Mouse (Mus musculus): ENCODE data around the gene Cdk8. TPM values are rescaled to one million over a fixed set of nuclear protein-coding genes. Genes with fewer than 3 reads are reported as not detected.

Gene Cdk8
- total and polyA plus RNA-seq, 3 experiments, result 28.3 to 160 (median 67.0) TPM

DNA sequence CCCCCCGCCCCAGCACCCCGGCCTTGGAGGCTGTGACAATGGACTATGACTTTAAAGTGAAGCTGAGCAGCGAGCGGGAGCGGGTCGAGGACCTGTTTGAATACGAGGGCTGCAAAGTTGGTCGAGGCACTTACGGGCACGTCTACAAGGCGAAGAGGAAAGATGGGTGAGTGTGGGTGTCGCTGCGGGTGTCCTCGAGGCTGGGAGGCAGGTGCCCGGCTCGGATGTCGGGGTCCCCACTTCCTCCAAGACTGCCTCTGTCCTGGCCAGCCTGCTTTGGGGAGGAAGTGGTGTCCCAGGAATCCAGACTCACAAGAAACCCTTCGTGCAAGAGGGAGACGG, 596 bp downstream of the Cdk8 start:
- Histone ChIP-seq H3K4me3 (ENCODE audit: low read depth, low read length) (peak overlapping the region; percentile 83), H3K4me1 (ENCODE audit: insufficient read depth, low read depth, low read length) (peaks cover 33% of the 10 kb centered on the region), H3K36me3 (replicated peaks) (peaks cover 9% of the 10 kb centered on the region), H3K9me3 (replicated peaks) (no peaks in the 10 kb centered on the region), H3K27me3 (ENCODE audit: insufficient read depth, low read length) (no peaks in the 10 kb centered on the region)
- peak; percentile 35; the same call in 1 of the 2 replicates for ATAC-seq (ENCODE audit: extremely low read depth, insufficient number of reproducible peaks, low FRiP score, poor library complexity, severe bottlenecking)
- TF ChIP-seq TAL1 (conservative IDR thresholded peaks at IDR 0.05; ENCODE audit: low read depth, low read length) (no peak), CTCF (IDR thresholded peaks at IDR 0.05; ENCODE audit: low read depth, low read length) (no peak)
- DNase-seq (ENCODE audit: low spot score), result peak; percentile 34

GRCm38 (mm10) chr5:146232056-146232675, 1.1 kb downstream of the Cdk8 start:
- Histone ChIP-seq H3K36me3 (replicated peaks) (peaks cover 12% of the 10 kb centered on the region), H3K9me3 (replicated peaks) (no peaks in the 10 kb centered on the region), H3K4me1 (ENCODE audit: insufficient read depth, low read depth, low read length) (peaks cover 37% of the 10 kb centered on the region), H3K4me3 (ENCODE audit: low read depth, low read length) (peak overlapping the region; percentile 83), H3K27me3 (ENCODE audit: insufficient read depth, low read length) (no peaks in the 10 kb centered on the region)
- no peak for DNase-seq (ENCODE audit: low spot score)
- ATAC-seq (ENCODE audit: extremely low read depth, insufficient number of reproducible peaks, low FRiP score, poor library complexity, severe bottlenecking), result no peak
- no peak for TF ChIP-seq GATA2 (IDR thresholded peaks at IDR 0.05; ENCODE audit: borderline replicate concordance, low read depth, low read length)
- TF ChIP-seq CTCF (IDR thresholded peaks at IDR 0.05; ENCODE audit: low read depth, low read length), result no peak
- TF ChIP-seq TAL1 (conservative IDR thresholded peaks at IDR 0.05; ENCODE audit: low read depth, low read length), result no peak
- no peak for TF ChIP-seq GATA1 (IDR thresholded peaks at IDR 0.05; ENCODE audit: borderline replicate concordance, low read length)
- TF ChIP-seq POLR2AphosphoS5 (IDR thresholded peaks at IDR 0.05; ENCODE audit: insufficient replicate concordance, low read depth, low read length), result no peak

DNA sequence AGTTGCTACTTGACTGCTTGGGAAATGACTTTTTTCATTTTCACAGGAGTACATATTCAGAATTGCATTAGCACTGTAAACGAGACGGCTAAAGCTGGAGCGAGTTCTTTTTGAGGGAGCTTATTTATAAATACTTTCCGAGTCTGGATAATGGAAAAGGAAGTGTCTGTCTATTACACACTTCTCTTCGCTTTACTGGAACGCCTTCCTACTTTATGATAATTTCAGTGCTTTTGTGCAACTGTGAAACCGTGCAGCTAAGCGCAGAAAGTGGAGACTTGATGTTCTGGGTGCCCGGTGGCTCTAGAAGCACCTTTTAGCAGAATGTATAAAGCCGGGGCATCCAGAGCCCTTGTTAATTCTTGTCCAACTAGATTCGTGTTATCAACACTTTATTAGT, 1.8 kb downstream of the Cdk8 start:
- peak overlapping the region; percentile 39; the same call in 1 of the 2 replicates for H3K4me3 ChIP-seq (ENCODE audit: low read depth, low read length)
- no peak for DNase-seq (ENCODE audit: low spot score)
- ATAC-seq (ENCODE audit: extremely low read depth, insufficient number of reproducible peaks, low FRiP score, poor library complexity, severe bottlenecking), result no peak
- H3K9me3 ChIP-seq (replicated peaks), result no peaks in the 10 kb centered on the region
- H3K27me3 ChIP-seq (ENCODE audit: insufficient read depth, low read length), result no peaks in the 10 kb centered on the region
- H3K36me3 ChIP-seq (replicated peaks), result peaks cover 17% of the 10 kb centered on the region
- no peak for TF ChIP-seq GATA2 (IDR thresholded peaks at IDR 0.05; ENCODE audit: borderline replicate concordance, low read depth, low read length)
- no peak for TF ChIP-seq GATA1 (IDR thresholded peaks at IDR 0.05; ENCODE audit: borderline replicate concordance, low read length)
- TF ChIP-seq CTCF (IDR thresholded peaks at IDR 0.05; ENCODE audit: low read depth, low read length), result no peak
- TF ChIP-seq TAL1 (conservative IDR thresholded peaks at IDR 0.05; ENCODE audit: low read depth, low read length), result no peak
- no peak for TF ChIP-seq POLR2AphosphoS5 (IDR thresholded peaks at IDR 0.05; ENCODE audit: insufficient replicate concordance, low read depth, low read length)
- H3K4me1 ChIP-seq (ENCODE audit: insufficient read depth, low read depth, low read length), result peaks cover 43% of the 10 kb centered on the region

DNA sequence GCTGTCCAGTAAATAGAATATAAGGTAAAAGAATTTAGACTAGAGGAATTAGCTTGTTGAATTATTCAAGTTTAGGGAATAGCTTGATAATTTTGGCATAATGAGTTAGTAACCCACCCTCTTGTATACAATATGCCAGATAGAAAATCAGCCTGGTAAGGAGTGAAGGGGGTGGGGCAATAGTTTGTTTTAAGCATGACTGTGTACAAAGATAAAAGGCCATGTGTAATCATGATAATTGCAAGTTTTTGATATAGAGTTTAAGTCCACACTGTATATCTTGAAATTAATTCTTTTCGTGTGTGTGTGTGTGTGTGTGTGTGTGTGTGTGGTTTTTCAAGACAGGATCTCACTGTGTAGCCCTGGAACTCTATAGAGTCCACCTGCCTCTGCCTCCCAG, 3.3 kb downstream of the Cdk8 start:
- Histone ChIP-seq H3K4me3 (ENCODE audit: low read depth, low read length) (no peak overlapping the region), H3K36me3 (replicated peaks) (peaks cover 32% of the 10 kb centered on the region), H3K27me3 (ENCODE audit: insufficient read depth, low read length) (no peaks in the 10 kb centered on the region), H3K9me3 (replicated peaks) (no peaks in the 10 kb centered on the region), H3K4me1 (ENCODE audit: insufficient read depth, low read depth, low read length) (peaks cover 58% of the 10 kb centered on the region)
- ATAC-seq (ENCODE audit: extremely low read depth, insufficient number of reproducible peaks, low FRiP score, poor library complexity, severe bottlenecking) (peak; percentile 38), DNase-seq (ENCODE audit: low spot score) (peak; percentile 23)
- TF ChIP-seq CTCF (IDR thresholded peaks at IDR 0.05; ENCODE audit: low read depth, low read length) (no peak), GATA1 (IDR thresholded peaks at IDR 0.05; ENCODE audit: borderline replicate concordance, low read length) (no peak), TAL1 (conservative IDR thresholded peaks at IDR 0.05; ENCODE audit: low read depth, low read length) (peak; percentile 36; the same call in 1 of the 2 replicates)

GRCm38 (mm10) chr5:146238274-146238673, 7.2 kb downstream of the Cdk8 start:
- TF ChIP-seq TAL1 (conservative IDR thresholded peaks at IDR 0.05; ENCODE audit: low read depth, low read length) (no peak), CTCF (IDR thresholded peaks at IDR 0.05; ENCODE audit: low read depth, low read length) (no peak)
- H3K4me1 ChIP-seq (ENCODE audit: insufficient read depth, low read depth, low read length), result peaks cover 65% of the 10 kb centered on the region
- H3K9me3 ChIP-seq (replicated peaks), result no peaks in the 10 kb centered on the region
- no peaks in the 10 kb centered on the region for H3K27me3 ChIP-seq (ENCODE audit: insufficient read depth, low read length)
- ATAC-seq (ENCODE audit: extremely low read depth, insufficient number of reproducible peaks, low FRiP score, poor library complexity, severe bottlenecking) (no peak), DNase-seq (ENCODE audit: low spot score) (no peak)
- no peak overlapping the region for H3K4me3 ChIP-seq (ENCODE audit: low read depth, low read length)
- peaks cover 61% of the 10 kb centered on the region for H3K36me3 ChIP-seq (replicated peaks)

DNA sequence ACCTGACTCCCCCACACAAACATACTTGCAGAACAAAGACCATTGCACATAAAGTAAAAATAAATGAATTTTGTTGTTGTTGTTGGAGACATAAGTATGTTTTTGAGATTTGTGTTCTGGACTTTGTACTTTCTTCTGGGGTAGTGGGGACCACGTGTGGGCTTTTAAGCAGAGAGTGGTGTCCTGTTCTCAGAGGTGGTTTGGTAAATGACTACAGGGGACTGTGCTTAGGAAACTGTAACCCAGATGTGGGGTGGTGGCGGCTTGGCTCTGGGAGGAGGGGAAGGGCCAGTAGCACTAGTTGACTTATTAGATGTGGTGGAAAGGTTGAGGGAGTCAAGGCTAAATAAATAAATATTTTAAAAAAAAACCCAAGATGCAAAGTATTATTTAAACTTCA, 9.7 kb downstream of the Cdk8 start:
- Histone ChIP-seq H3K9me3 (replicated peaks) (no peaks in the 10 kb centered on the region), H3K4me1 (ENCODE audit: insufficient read depth, low read depth, low read length) (peaks cover 60% of the 10 kb centered on the region), H3K4me3 (ENCODE audit: low read depth, low read length) (no peak overlapping the region), H3K27me3 (ENCODE audit: insufficient read depth, low read length) (no peaks in the 10 kb centered on the region), H3K36me3 (replicated peaks) (peaks cover 68% of the 10 kb centered on the region)
- DNase-seq (ENCODE audit: low spot score) (no peak), ATAC-seq (ENCODE audit: extremely low read depth, insufficient number of reproducible peaks, low FRiP score, poor library complexity, severe bottlenecking) (no peak)
- TF ChIP-seq TAL1 (conservative IDR thresholded peaks at IDR 0.05; ENCODE audit: low read depth, low read length) (no peak), GATA2 (IDR thresholded peaks at IDR 0.05; ENCODE audit: borderline replicate concordance, low read depth, low read length) (no peak), CTCF (IDR thresholded peaks at IDR 0.05; ENCODE audit: low read depth, low read length) (no peak), GATA1 (IDR thresholded peaks at IDR 0.05; ENCODE audit: borderline replicate concordance, low read length) (no peak), POLR2AphosphoS5 (IDR thresholded peaks at IDR 0.05; ENCODE audit: insufficient replicate concordance, low read depth, low read length) (no peak)

GRCm38 (mm10) chr5:146241202-146241601, 10.2 kb downstream of the Cdk8 start:
- DNase-seq (ENCODE audit: low spot score), result no peak

More at GRCm38 (mm10) chr5:146241202-146241601, 10.2 kb downstream of the Cdk8 start:
- Histone ChIP-seq H3K9me3 (replicated peaks) (no peaks in the 10 kb centered on the region), H3K36me3 (replicated peaks) (peaks cover 66% of the 10 kb centered on the region), H3K4me1 (ENCODE audit: insufficient read depth, low read depth, low read length) (peaks cover 60% of the 10 kb centered on the region), H3K27me3 (ENCODE audit: insufficient read depth, low read length) (no peaks in the 10 kb centered on the region), H3K4me3 (ENCODE audit: low read depth, low read length) (no peak overlapping the region)
- ATAC-seq (ENCODE audit: extremely low read depth, insufficient number of reproducible peaks, low FRiP score, poor library complexity, severe bottlenecking), result no peak
- TF ChIP-seq GATA1 (IDR thresholded peaks at IDR 0.05; ENCODE audit: borderline replicate concordance, low read length) (no peak), TAL1 (conservative IDR thresholded peaks at IDR 0.05; ENCODE audit: low read depth, low read length) (no peak), CTCF (IDR thresholded peaks at IDR 0.05; ENCODE audit: low read depth, low read length) (no peak), GATA2 (IDR thresholded peaks at IDR 0.05; ENCODE audit: borderline replicate concordance, low read depth, low read length) (no peak), POLR2AphosphoS5 (IDR thresholded peaks at IDR 0.05; ENCODE audit: insufficient replicate concordance, low read depth, low read length) (no peak)

All from G1E (cell line).